Mouse (Mus musculus): ENCODE results near the gene Gstp3.

GRCm38 (mm10) chr19:4088146-4088545 lies 28.8 kb upstream of the Gstp3 start:
- no peak for TF ChIP-seq POU5F1 (IDR thresholded peaks at IDR 0.05; ENCODE audit: borderline replicate concordance, low read length)
- no peak for TF ChIP-seq CTCF (conservative IDR thresholded peaks at IDR 0.05; ENCODE audit: low read length)
